In the genomic region with DNA sequence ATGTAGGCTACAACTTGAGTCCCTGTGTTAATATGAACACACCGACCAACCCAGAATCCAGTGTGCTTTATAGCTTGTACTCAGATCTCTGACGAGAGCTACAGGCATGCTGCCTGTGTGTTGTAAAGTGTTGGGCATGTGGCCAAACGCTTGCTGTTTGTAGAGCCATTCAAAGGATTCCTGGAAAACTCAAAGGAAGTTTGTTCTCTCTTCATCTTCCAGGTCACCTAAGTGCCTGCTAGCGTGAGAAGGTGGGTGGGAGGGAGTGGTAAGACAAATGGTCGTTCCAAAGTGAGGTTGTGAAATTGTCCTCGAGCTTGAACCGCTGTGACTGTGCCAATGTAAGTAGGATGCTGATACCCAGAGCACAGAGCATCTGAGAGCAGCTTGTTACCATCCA, we compare ENCODE assay signal across 14 mouse cellular contexts. TPM values are rescaled to one million over a fixed set of nuclear protein-coding genes. Genes with fewer than 3 reads are reported as not detected.
DNase-seq lines count a peak whose midpoint lies in the region; ATAC-seq and TF ChIP-seq lines count a peak whose summit lies in the region.
"Had no signal": no experiment of that assay in that cellular context is flagged by ENCODE, and none has a peak within 500 bp of the region (broad histone marks: within the 10 kb centered on the region; RNA-seq: fewer than 3 reads in every experiment).

No protein-coding gene starts in this region.

- no peaks in the 10 kb centered on the region for H3K36me3 ChIP-seq in intestine, embryonic 15.5 days
- H3K36me3 ChIP-seq in intestine, postnatal 0 days (ENCODE audit: control insufficient read depth, insufficient read depth), result no peaks in the 10 kb centered on the region
- H3K36me3 ChIP-seq: liver, embryonic 15.5 days had no signal

- WGBS in intestine, embryonic 15.5 days, result 37% methylated on average over 7 of the region's 7 CpGs
- 30% methylated on average over 7 of the region's 7 CpGs for WGBS in intestine, postnatal 0 days

- H3K4me2 ChIP-seq in intestine, embryonic 15.5 days (replicated peaks), result no peak overlapping the region
- H3K4me2 ChIP-seq in intestine, postnatal 0 days (replicated peaks; ENCODE audit: low read depth), result no peak overlapping the region
- H3K4me2 ChIP-seq: heart, embryonic 13.5 days; liver, embryonic 15.5 days had no signal

- H3K27me3 ChIP-seq in intestine, embryonic 15.5 days (replicated peaks), result no peaks in the 10 kb centered on the region
- H3K27me3 ChIP-seq in intestine, postnatal 0 days (replicated peaks; ENCODE audit: control insufficient read depth, insufficient read depth, low read length), result no peaks in the 10 kb centered on the region
- H3K27me3 ChIP-seq: heart, embryonic 13.5 days; liver, embryonic 15.5 days had no signal

- no peak overlapping the region for H3K27ac ChIP-seq in intestine, embryonic 15.5 days
- H3K27ac ChIP-seq in intestine, postnatal 0 days (ENCODE audit: low read depth, low read length), result no peak overlapping the region
- H3K27ac ChIP-seq: heart, embryonic 13.5 days; liver, embryonic 15.5 days had no signal

- H3K4me1 ChIP-seq in intestine, embryonic 15.5 days (replicated peaks), result 0 out of 2 replicates have a peak, but pooled peaks cover 3% of the 10 kb centered on the region
- no peaks in the 10 kb centered on the region for H3K4me1 ChIP-seq in intestine, postnatal 0 days (replicated peaks; ENCODE audit: control insufficient read depth, insufficient read depth, low read length)
- H3K4me1 ChIP-seq: liver, embryonic 15.5 days had no signal

- ATAC-seq in intestine, embryonic 15.5 days, result 0 out of 2 replicates have a peak, but pooled peaks have one; percentile 18
- no peak for ATAC-seq in intestine, postnatal 0 days
- ATAC-seq: inflammation-experienced regulatory T-cells, adult 6 months; midbrain, embryonic 16.5 days had no signal

- no peaks in the 10 kb centered on the region for H3K9me3 ChIP-seq in intestine, embryonic 15.5 days
- H3K9me3 ChIP-seq in intestine, postnatal 0 days (ENCODE audit: control insufficient read depth), result no peaks in the 10 kb centered on the region
- H3K9me3 ChIP-seq: heart, embryonic 13.5 days; liver, embryonic 15.5 days had no signal

- no peak overlapping the region for H3K9ac ChIP-seq in intestine, embryonic 15.5 days
- H3K9ac ChIP-seq in intestine, postnatal 0 days (ENCODE audit: low read depth, low read length), result no peak overlapping the region
- H3K9ac ChIP-seq: heart, embryonic 13.5 days; liver, embryonic 15.5 days had no signal

- no peak overlapping the region for H3K4me3 ChIP-seq in intestine, embryonic 15.5 days (replicated peaks)
- no peak overlapping the region for H3K4me3 ChIP-seq in intestine, postnatal 0 days (ENCODE audit: low read depth, low read length)
- H3K4me3 ChIP-seq: heart, embryonic 13.5 days; liver, embryonic 15.5 days had no signal

- no peak for TF ChIP-seq CTCF in intestine, postnatal 0 days (IDR thresholded peaks at IDR 0.05; ENCODE audit: low read depth)

- peak; percentile 66 for DNase-seq in adrenal gland, postnatal 14 days
- DNase-seq in adrenal gland, adult 18-20 months (ENCODE audit: low spot score in 2 of 2), result no peak
- peak; percentile 51 to 64 for DNase-seq in right cerebral cortex, postnatal 10 days (ENCODE audit: low spot score in 2 of 2)
- no peak for DNase-seq in right cerebral cortex, postnatal 36 days (ENCODE audit: low spot score in 2 of 2)
- DNase-seq in lung, postnatal 25 days (ENCODE audit: low spot score), result peak; percentile 85
- DNase-seq in c-Kit-positive CD71-positive TER-119-positive erythroid progenitor cells, embryonic 14.5 days (ENCODE audit: low spot score), result no peak
- DNase-seq: cerebellum, adult 9-11 months; thymus, adult 2 months had no signal

RNA-seq across cellular contexts. Expression of gene Eif4h, which starts 12.7 kb away (rescaled TPM):
- total RNA-seq in adrenal gland, postnatal 14 days (2021), result 277 and 309 TPM in 2 replicates
- 100 to 1,000 TPM; 266 to 273 TPM for total RNA-seq in adrenal gland, adult 18-20 months (2021)
- polyA plus RNA-seq in intestine, embryonic 15.5 days (2015; fragmentation: Nextera tagmentation; extraction: Ambion mirVana), result 382 and 397 TPM in 2 replicates
- polyA plus RNA-seq in intestine, postnatal 0 days (2015; fragmentation: Nextera tagmentation; extraction: Ambion mirVana), result 217 and 232 TPM in 2 replicates

RNA-seq across cellular contexts. Expression of gene Limk1, which starts 36.4 kb away (rescaled TPM):
- total RNA-seq in adrenal gland, postnatal 14 days (2021), result 17.9 and 23.7 TPM in 2 replicates
- total RNA-seq in adrenal gland, adult 18-20 months (2021), result 10 to 100 TPM; 20.2 to 21.9 TPM
- 3.7 and 4.1 TPM in 2 replicates for polyA plus RNA-seq in intestine, embryonic 15.5 days (2015; fragmentation: Nextera tagmentation; extraction: Ambion mirVana)
- polyA plus RNA-seq in intestine, postnatal 0 days (2015; fragmentation: Nextera tagmentation; extraction: Ambion mirVana), result 1.7 and 1.8 TPM in 2 replicates

RNA-seq across cellular contexts. Expression of gene Lat2, which starts 37.2 kb away (rescaled TPM):
- total RNA-seq in adrenal gland, postnatal 14 days (2021), result 2.2 and 7.1 TPM in 2 replicates
- 1 to 10 TPM; 5.1 to 5.5 TPM for total RNA-seq in adrenal gland, adult 18-20 months (2021)
- polyA plus RNA-seq in intestine, embryonic 15.5 days (2015; fragmentation: Nextera tagmentation; extraction: Ambion mirVana), result 2.0 and 2.8 TPM in 2 replicates
- 1.3 and 1.4 TPM in 2 replicates for polyA plus RNA-seq in intestine, postnatal 0 days (2015; fragmentation: Nextera tagmentation; extraction: Ambion mirVana)

Comparison
In these comparisons a context has a peak if more than half of its experiments do, and no peak if none do; other contexts are left out.
1. DNase-seq: peak in adrenal gland, postnatal 14 days (single experiment), right cerebral cortex, postnatal 10 days (2 of 2) and lung, postnatal 25 days (single experiment); none in adrenal gland, adult 18-20 months (0 of 2), right cerebral cortex, postnatal 36 days (0 of 2) and c-Kit-positive CD71-positive TER-119-positive erythroid progenitor cells, embryonic 14.5 days (single experiment).